Mouse (Mus musculus): ENCODE measurements at regions not wholly inside any gene's neighbourhood (a gene's known extent, or its start where the extent isn't known, plus 50 kb on each side); places are given as distances from the start of the nearest gene placed in this dataset.

- no peak for TF ChIP-seq CTCF (IDR thresholded peaks at IDR 0.05; ENCODE audit: low read depth, low read length)
- TF ChIP-seq POLR2A (IDR thresholded peaks at IDR 0.05; ENCODE audit: insufficient read depth, low read length) = no peak
Observed at GRCm38 (mm10) chr13:51973461-51973860, 127.0 kb downstream of the Gadd45g start.

All from ES-Bruce4 (cell line).